Mouse (Mus musculus) liver, adult 2 months (tissue): Measurements from ENCODE around the gene Zzz3.

Source experiments
- CTCF ChIP-seq: fragments of 200-500 bp; IDR thresholded peaks from 2 replicates; pipeline ENCODE4 v1.5.1; 2011; ENCODE audit warnings: low read depth, low read length, control low read depth
- POLR2A ChIP-seq: fragments of 200-500 bp; IDR thresholded peaks from 2 replicates; pipeline ENCODE4 v1.6.1; 2011; ENCODE audit warnings: low read length, control low read depth; ENCODE audit not compliant: insufficient read depth; ENCODE audit errors: extremely low read depth

GRCm38 (mm10) chr3:152480336-152480735 is 85.1 kb downstream of the Zzz3 start:
- TF ChIP-seq CTCF (no peak), POLR2A (no peak)
